Mouse (Mus musculus) left cerebral cortex, postnatal 36 days (tissue): Measurements from ENCODE around the gene Gm14393. TPM values are rescaled to one million over a fixed set of nuclear protein-coding genes. Genes with fewer than 3 reads are reported as not detected.
"Not testable (repeated sequence)": the region's sequence is repeated elsewhere in the genome, so short reads cannot be mapped to it uniquely, and the experiment has no call there.

Source experiments
- DNase-seq, 2 experiments: peaks; one replicate each; pipeline ENCODE4 v3.0.0; 2021 to 2022; ENCODE audit warnings: low spot score in 2 of 2, mixed read lengths in 1 of 2
- intact Hi-C: fragments of 180-260 bp; cut with DNase I; formaldehyde crosslinking; loops from one replicate; pipeline ENCODE4 v1.15.1; 2025
- total RNA-seq, 2 experiments: library from RNA; stranded (reverse); gene quantifications; 2 replicates each; pipeline ENCODE4 v1.2.3; 2021

Gm14393 gene
- not detected for total RNA-seq

- intact Hi-C loops, DNase-seq: not testable (repeated sequence)
These were observed at the start of gene Gm14393 for GRCm38 (mm10) chr2:175067681-175068261. Gene Gm14393, minus strand, starts transcription at chr2:175067781.

- intact Hi-C loops, DNase-seq: not testable (repeated sequence)
These were observed 23.3 kb downstream of the Gm14393 start for GRCm38 (mm10) chr2:175044268-175044667.

Other genes with a start within 250 kb of the Gm14393 start
- gene Gm14444, start 57.5 kb downstream of the Gm14393 start, total RNA-seq = 1 to 10 TPM in 1 of 2 experiments, under 1 TPM in 1; 0.75 to 1.0 TPM
- gene Gm14399, start 74.2 kb upstream of the Gm14393 start, total RNA-seq = 10 to 100 TPM; 11.3 to 20.4 TPM
- 1 to 10 TPM; 3.5 to 6.5 TPM for gene Gm14443, start 108.1 kb upstream of the Gm14393 start, total RNA-seq
- gene Gm14391, start 139.1 kb upstream of the Gm14393 start, total RNA-seq = 10 to 100 TPM; 69.5 to 89.4 TPM
- not detected for gene Gm14440, start 207.3 kb upstream of the Gm14393 start, total RNA-seq